Mouse (Mus musculus) colon, adult 2 months (tissue): ENCODE results near the gene Olfr69. TPM values are rescaled to one million over a fixed set of nuclear protein-coding genes. Genes with fewer than 3 reads are reported as not detected.

Experiments
- polyA plus RNA-seq: library from polyadenylated mRNA; depleted of rRNA; stranded (reverse); fragments of >200 nt; gene quantifications from 2 replicates; pipeline ENCODE4 v1.2.3, GENCODE M21; 2012; rRNA removed

Gene Olfr69
- not detected in 2 replicates for polyA plus RNA-seq

DNA sequence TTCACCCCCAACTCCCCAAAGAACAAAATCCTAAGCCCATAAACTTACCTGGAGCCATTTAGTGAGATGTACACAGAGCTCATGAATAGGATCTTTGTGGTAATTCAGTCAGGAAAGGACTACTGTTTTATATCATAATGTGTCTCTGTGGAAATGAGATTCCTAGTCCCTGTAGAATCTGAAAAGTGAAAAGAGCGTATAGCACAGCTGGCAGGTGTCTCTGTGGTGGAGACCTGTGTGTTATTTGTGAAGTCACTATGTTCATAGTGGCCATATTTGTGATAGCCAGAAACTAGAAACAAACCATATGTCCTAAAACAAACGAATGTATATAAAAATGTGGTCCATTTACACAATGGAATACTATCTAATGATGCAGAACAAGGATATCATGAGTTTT, at the start of gene Olfr69:
Olfr69 (minus strand) TSS at position 101 of the 400 bp plus-strand sequence.

DNA sequence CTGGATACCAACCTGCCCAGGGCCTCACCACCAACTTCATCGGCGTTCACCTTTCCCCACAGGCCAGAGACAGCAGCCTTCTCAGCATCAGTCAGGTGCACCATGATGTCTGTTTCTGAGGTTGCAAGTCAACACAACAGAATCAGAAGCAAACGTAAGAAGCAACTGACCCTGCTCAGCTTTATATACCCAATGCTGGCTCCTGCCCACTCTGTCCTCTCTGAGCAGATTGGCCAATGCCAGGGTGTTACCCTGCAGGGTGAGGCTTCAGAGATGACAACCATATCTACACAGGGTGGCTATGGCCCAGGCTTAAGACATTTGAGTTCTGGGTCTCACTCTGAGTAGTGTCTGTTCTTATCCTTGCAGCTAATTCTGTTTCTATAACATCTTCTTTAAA, 42.4 kb upstream of the Olfr69 start, which contains the start of gene Hbb-bt:
Hbb-bt (minus strand) TSS at position 231 of the 400 bp plus-strand sequence.

DNA sequence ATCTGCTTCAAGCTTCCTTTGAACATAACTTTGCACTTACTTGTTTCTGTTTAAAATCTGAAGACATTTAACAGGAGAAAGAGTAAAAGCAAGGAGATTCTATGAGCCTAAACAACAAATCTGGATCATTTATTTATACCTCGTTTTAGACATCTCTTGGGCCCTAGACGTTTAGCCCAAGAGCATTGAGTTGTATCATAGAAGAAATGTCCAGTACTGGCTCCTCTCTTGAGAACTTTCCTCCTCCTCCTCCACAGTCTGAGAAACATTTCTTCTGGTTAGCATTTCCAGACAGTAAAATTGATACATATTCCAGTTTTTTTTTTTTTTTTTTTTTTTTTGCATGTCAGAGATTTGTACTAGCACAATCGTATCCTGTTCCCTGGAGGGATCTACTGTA, 20.3 kb upstream of the Olfr69 start, which contains the start of gene Olfr67:
Olfr67 (minus strand) TSS at position 101 of the 400 bp plus-strand sequence.

DNA sequence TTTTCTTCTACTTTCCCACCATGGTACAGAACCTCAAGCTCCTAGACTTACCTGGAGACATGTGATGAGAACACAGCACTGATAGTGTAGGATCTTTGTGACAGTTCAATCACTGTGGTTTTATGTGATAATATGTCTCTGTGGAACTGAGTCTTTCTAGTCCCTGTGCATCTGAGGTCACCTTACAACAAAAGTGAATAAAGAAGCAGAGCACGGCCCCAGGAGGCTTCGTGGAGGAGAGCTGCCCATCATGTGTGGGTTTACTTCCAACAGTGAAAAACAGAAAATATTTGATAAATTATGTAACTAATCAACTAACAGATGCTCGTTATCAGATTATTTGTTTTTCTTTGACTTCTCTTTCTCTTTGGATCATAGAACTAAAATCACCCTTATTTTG, 8.2 kb upstream of the Olfr69 start, which contains the start of gene Olfr68:
Olfr68 (minus strand) TSS at position 101 of the 400 bp plus-strand sequence.

DNA sequence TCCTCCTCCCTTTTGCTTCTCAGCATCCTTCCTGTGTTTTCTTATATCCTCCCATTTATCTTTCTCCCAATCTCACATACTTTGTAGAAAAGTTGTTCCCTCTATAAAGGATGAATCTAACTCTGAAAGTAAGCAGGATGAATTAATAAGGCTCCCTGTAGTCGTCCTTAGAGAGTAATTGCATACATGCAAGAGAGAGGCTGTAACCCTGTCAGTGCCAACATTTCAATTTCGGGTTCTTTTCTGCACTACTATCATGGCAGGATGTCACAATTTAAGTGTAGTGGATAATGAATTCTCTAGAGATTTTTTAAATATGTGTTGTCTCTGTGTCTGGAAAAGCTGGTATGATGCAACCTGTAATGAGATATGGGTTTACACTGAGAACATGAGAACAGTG, 14.2 kb downstream of the Olfr69 start, which contains the start of gene Olfr630:
Olfr630 (minus strand) TSS at position 101 of the 400 bp plus-strand sequence.

DNA sequence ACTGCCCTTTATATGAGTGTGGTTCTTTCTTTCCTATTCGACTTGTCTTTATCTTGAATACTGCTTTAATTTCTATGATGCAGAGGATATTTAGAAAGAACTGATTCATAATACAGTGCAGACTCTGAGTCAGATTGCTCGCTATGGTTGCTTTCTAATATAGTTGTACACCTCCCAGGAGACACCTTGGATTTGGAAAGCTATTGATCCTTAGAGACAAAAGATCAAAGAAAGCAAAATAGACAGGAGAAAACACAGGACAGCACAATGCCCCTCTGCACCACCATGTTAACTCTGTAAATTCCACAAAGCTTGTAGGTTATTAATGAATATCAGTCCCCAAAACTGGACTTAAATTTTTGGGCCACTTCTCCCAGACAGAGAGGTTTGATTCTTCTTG, 26.6 kb downstream of the Olfr69 start, which contains the start of gene Olfr629:
Olfr629 (minus strand) TSS at position 101 of the 400 bp plus-strand sequence.

DNA sequence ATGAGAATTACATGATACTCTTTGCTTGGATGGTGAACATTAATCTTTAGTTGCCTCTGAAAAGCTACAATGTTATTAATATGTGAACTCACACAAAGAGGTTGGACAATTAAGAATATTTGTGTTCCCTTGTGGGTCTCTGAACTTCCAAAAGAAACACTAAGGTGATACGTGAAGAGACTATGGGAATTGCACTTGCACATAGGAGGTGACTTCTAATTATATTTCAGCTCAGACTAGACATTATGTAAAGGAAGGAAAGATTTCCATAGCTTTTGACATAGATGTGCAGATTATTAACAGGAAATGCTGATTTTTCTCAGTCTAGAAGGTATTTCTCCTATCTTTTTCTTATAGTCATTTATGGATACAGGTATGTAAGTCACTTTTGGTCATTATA, 41.3 kb downstream of the Olfr69 start, which contains the start of gene Olfr628:
Olfr628 (plus strand) TSS at position 301 of the 400 bp plus-strand sequence.

Other genes starting within 250 kb of the Olfr69 start
- gene Olfr612, start 228.9 kb downstream of the Olfr69 start, polyA plus RNA-seq, result not detected in 2 replicates
- gene Olfr613, start 223.5 kb downstream of the Olfr69 start, polyA plus RNA-seq, result not detected in 2 replicates
- gene Olfr615, start 215.5 kb downstream of the Olfr69 start, polyA plus RNA-seq, result not detected in 2 replicates
- gene Olfr616, start 202.5 kb downstream of the Olfr69 start, polyA plus RNA-seq, result not detected in 2 replicates
- gene Olfr617, start 198.5 kb downstream of the Olfr69 start, polyA plus RNA-seq, result not detected in 2 replicates
- gene Olfr618, start 181.5 kb downstream of the Olfr69 start, polyA plus RNA-seq, result not detected in 2 replicates
- gene Olfr619, start 171.0 kb downstream of the Olfr69 start, polyA plus RNA-seq, result not detected in 2 replicates
- not detected in 2 replicates for gene Olfr620, start 159.1 kb downstream of the Olfr69 start, polyA plus RNA-seq
- gene Olfr622, start 128.9 kb downstream of the Olfr69 start, polyA plus RNA-seq, result not detected in 2 replicates
- not detected in 2 replicates for gene Olfr623, start 107.9 kb downstream of the Olfr69 start, polyA plus RNA-seq
- gene Olfr624, start 100.4 kb downstream of the Olfr69 start, polyA plus RNA-seq, result not detected in 2 replicates
- not detected in 2 replicates for gene Olfr625-ps1, start 88.9 kb downstream of the Olfr69 start, polyA plus RNA-seq
- gene Olfr243, start 56.9 kb downstream of the Olfr69 start, polyA plus RNA-seq, result not detected in 2 replicates
- gene Olfr628, start 41.2 kb downstream of the Olfr69 start, polyA plus RNA-seq, result not detected in 2 replicates
- gene Olfr629, start 26.7 kb downstream of the Olfr69 start, polyA plus RNA-seq, result not detected in 2 replicates
- gene Olfr630, start 14.3 kb downstream of the Olfr69 start, polyA plus RNA-seq, result not detected in 2 replicates
- gene Olfr68, start 8.1 kb upstream of the Olfr69 start, polyA plus RNA-seq, result not detected in 2 replicates
- gene Olfr67, start 20.2 kb upstream of the Olfr69 start, polyA plus RNA-seq, result not detected in 2 replicates
- 19.7 and 97.2 TPM in 2 replicates for gene Hbb-bt, start 42.4 kb upstream of the Olfr69 start, polyA plus RNA-seq
- 178 and 1,004 TPM in 2 replicates for gene Hbb-bs, start 56.5 kb upstream of the Olfr69 start, polyA plus RNA-seq
- not detected in 2 replicates for gene Hbb-bh2, start 68.9 kb upstream of the Olfr69 start, polyA plus RNA-seq
- gene Hbb-bh1, start 71.6 kb upstream of the Olfr69 start, polyA plus RNA-seq, result not detected in 2 replicates
- gene Hbb-y, start 81.6 kb upstream of the Olfr69 start, polyA plus RNA-seq, result not detected in 2 replicates
- not detected in 2 replicates for gene Olfr66, start 114.7 kb upstream of the Olfr69 start, polyA plus RNA-seq
- gene Olfr64, start 122.9 kb upstream of the Olfr69 start, polyA plus RNA-seq, result not detected in 2 replicates
- not detected in 2 replicates for gene Olfr65, start 131.9 kb upstream of the Olfr69 start, polyA plus RNA-seq
- 0.12 TPM in 1 of 2 replicates, not detected in the other for gene Olfr631, start 157.2 kb upstream of the Olfr69 start, polyA plus RNA-seq
- gene Olfr632, start 162.8 kb upstream of the Olfr69 start, polyA plus RNA-seq, result not detected in 2 replicates
- not detected in 2 replicates for gene Olfr633, start 172.8 kb upstream of the Olfr69 start, polyA plus RNA-seq
- gene Olfr635, start 199.6 kb upstream of the Olfr69 start, polyA plus RNA-seq, result not detected in 2 replicates
- gene Olfr638, start 227.2 kb upstream of the Olfr69 start, polyA plus RNA-seq, result not detected in 2 replicates
- gene Olfr639, start 245.7 kb upstream of the Olfr69 start, polyA plus RNA-seq, result not detected in 2 replicates